Mouse (Mus musculus) C2C12 (cell line): ENCODE measurements around the gene Cfap300. TPM values are rescaled to one million over a fixed set of nuclear protein-coding genes. Genes with fewer than 3 reads are reported as not detected.

Source experiments
- H3K27me3 ChIP-seq: one replicate; pipeline ENCODE4 v1.6.1; 2011; ENCODE audit not compliant: control insufficient read depth, insufficient read depth, insufficient read length
- H3K36me3 ChIP-seq: one replicate; pipeline ENCODE4 v1.6.1; 2011; ENCODE audit not compliant: control insufficient read depth, insufficient read depth
- H3K4me3 ChIP-seq: one replicate; pipeline ENCODE4 v1.5.1; 2011; ENCODE audit warnings: mild to moderate bottlenecking, control low read depth; ENCODE audit not compliant: poor library complexity, insufficient read depth, severe bottlenecking
- H3K79me2 ChIP-seq: one replicate; pipeline ENCODE4 v1.6.1; 2011; ENCODE audit not compliant: control insufficient read depth, insufficient read depth
- H3K79me3 ChIP-seq: one replicate; pipeline ENCODE4 v1.6.1; 2011; ENCODE audit warnings: low read depth, control low read depth
- H3ac ChIP-seq: one replicate; pipeline ENCODE3; 2011; ENCODE audit warnings: low read depth; ENCODE audit not compliant: control insufficient read depth, insufficient read length
- CEBPB ChIP-seq: IDR thresholded peaks from one replicate; pipeline ENCODE4 v1.6.1; 2011; ENCODE audit warnings: low read depth, mild to moderate bottlenecking, control low read depth, moderate library complexity
- CTCF ChIP-seq: IDR thresholded peaks from one replicate; pipeline ENCODE4 v1.5.1; 2011; ENCODE audit not compliant: control insufficient read depth, insufficient read depth, insufficient read length
- FOSL1 ChIP-seq: IDR thresholded peaks from one replicate; pipeline ENCODE4 v1.8.0; 2011; ENCODE audit warnings: mild to moderate bottlenecking, low read length; ENCODE audit not compliant: poor library complexity, insufficient read depth, severe bottlenecking
- MAX ChIP-seq: IDR thresholded peaks from one replicate; pipeline ENCODE4 v1.6.1; 2011; ENCODE audit warnings: mild to moderate bottlenecking, control low read depth
- MYOD1 ChIP-seq: IDR thresholded peaks from one replicate; pipeline ENCODE4 v1.6.1; 2011; ENCODE audit warnings: low read depth; ENCODE audit not compliant: control insufficient read depth, insufficient read length
- MYOG ChIP-seq: IDR thresholded peaks from one replicate; pipeline ENCODE4 v1.6.1; 2011; ENCODE audit not compliant: control insufficient read depth, insufficient read length; ENCODE audit errors: extremely low read depth
- USF1 ChIP-seq: IDR thresholded peaks from one replicate; pipeline ENCODE4 v1.6.1; 2011; ENCODE audit warnings: low read depth, mild to moderate bottlenecking, control low read depth, moderate library complexity
- polyA plus RNA-seq: library from polyadenylated mRNA; unstranded; fragments of >200 nt; fragmentation: generic; extraction: Trizol; gene quantifications from one replicate; pipeline ENCODE4 v1.2.1, GENCODE M21; 2012; ENCODE audit warnings: missing spikeins

Gene Cfap300
- polyA plus RNA-seq, 1 experiment = 0.85 TPM

DNA sequence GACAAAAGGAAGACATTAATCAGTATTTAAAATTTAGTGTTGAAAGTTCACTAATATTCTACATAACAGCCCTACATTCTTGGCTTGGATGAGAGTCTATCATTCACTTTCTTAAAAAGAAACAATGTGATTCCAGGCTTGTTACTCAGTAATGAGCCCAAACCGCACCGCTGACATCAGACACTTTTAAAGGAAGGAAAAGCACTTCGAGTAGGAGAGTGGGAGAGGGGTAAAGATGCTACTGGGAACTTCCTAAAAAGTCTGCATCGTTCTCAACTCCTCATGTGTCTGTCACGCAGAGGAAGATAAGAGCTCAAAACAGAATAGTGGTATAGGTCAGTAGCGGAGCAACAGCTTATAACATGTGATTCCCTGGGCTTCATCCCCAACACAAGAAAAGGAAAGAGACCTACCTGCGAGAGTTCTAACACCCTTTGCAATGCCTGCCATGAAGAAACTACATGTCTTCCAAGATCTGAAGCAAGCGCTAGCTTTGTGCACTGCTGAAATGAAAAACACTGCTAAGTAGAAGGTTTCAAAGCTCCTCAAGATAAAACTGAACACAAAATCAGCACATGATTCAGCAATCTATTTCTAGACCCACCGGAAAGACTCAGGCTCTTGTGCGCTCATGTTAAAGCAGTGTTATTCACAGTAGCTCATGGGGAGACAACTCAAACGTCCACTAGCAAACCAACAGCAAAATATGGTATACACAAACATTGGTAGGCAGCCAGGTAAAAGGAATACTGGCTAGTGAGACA is 63.3 kb downstream of the Cfap300 start:
- peaks cover 8% of the 10 kb centered on the region for H3K36me3 ChIP-seq
- no peak overlapping the region for H3ac ChIP-seq
- no peaks in the 10 kb centered on the region for H3K27me3 ChIP-seq
- H3K79me3 ChIP-seq = peaks cover 86% of the 10 kb centered on the region
- TF ChIP-seq MYOG = no peak
- no peak for TF ChIP-seq CEBPB
- no peak for TF ChIP-seq MYOD1
- TF ChIP-seq CTCF = no peak
- no peak for TF ChIP-seq USF1
- TF ChIP-seq FOSL1 = no peak
- no peak for TF ChIP-seq MAX
- no peak overlapping the region for H3K4me3 ChIP-seq
- H3K79me2 ChIP-seq = peaks cover 100% of the 10 kb centered on the region

DNA sequence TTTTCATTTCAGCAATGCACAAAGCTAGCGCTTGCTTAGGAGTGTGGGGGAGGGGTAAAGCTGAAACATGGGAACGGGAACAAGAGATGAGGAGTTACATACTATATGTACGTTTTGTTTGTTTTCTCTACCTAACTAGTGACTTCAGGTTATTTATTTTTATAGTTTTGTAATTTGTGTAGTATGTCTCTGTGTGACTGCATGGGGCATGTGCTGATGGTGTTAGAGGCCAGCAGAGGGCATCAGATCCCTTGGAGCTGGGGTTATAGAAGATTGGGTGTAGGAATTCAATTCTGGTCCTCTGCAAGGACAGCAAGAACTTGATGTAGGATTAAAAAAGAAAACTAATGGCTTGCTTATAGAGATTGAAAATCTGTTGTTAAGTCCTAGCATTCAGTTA is 64.1 kb downstream of the Cfap300 start:
- H3K79me2 ChIP-seq = peaks cover 100% of the 10 kb centered on the region
- H3K36me3 ChIP-seq = peaks cover 11% of the 10 kb centered on the region
- no peak overlapping the region for H3ac ChIP-seq
- H3K4me3 ChIP-seq = no peak overlapping the region
- H3K79me3 ChIP-seq = peaks cover 80% of the 10 kb centered on the region
- TF ChIP-seq MAX (no peak), MYOG (no peak), CTCF (no peak), USF1 (no peak), MYOD1 (no peak), CEBPB (no peak), FOSL1 (no peak)
- H3K27me3 ChIP-seq = no peaks in the 10 kb centered on the region

GRCm38 (mm10) chr9:7977587-7977986 is 65.0 kb downstream of the Cfap300 start:
- peaks cover 71% of the 10 kb centered on the region for H3K79me3 ChIP-seq
- H3K36me3 ChIP-seq = peaks cover 20% of the 10 kb centered on the region
- no peaks in the 10 kb centered on the region for H3K27me3 ChIP-seq
- peaks cover 100% of the 10 kb centered on the region for H3K79me2 ChIP-seq
- no peak overlapping the region for H3ac ChIP-seq
- H3K4me3 ChIP-seq = no peak overlapping the region
- TF ChIP-seq USF1 (no peak), MYOD1 (no peak), CTCF (no peak), MAX (no peak), FOSL1 (no peak), CEBPB (no peak), MYOG (no peak)

- H3K4me3 ChIP-seq = no peak overlapping the region
- peaks cover 92% of the 10 kb centered on the region for H3K79me2 ChIP-seq
- H3K79me3 ChIP-seq = peaks cover 42% of the 10 kb centered on the region
- TF ChIP-seq MAX (no peak), FOSL1 (no peak), CTCF (no peak), CEBPB (no peak), MYOD1 (no peak), MYOG (no peak), USF1 (no peak)
- H3K27me3 ChIP-seq = no peaks in the 10 kb centered on the region
- peaks cover 29% of the 10 kb centered on the region for H3K36me3 ChIP-seq
- no peak overlapping the region for H3ac ChIP-seq
These were observed 70.6 kb downstream of the Cfap300 start for GRCm38 (mm10) chr9:7971993-7972392.

Other genes with a start within 250 kb of the Cfap300 start
- 3.5 TPM for gene Birc2, start 205.8 kb downstream of the Cfap300 start, polyA plus RNA-seq
- gene Birc3, start 169.6 kb downstream of the Cfap300 start, polyA plus RNA-seq = 0.05 TPM
- gene Yap1, start 38.2 kb downstream of the Cfap300 start, polyA plus RNA-seq = 39.7 TPM
- gene Cep126, start 91.5 kb upstream of the Cfap300 start, polyA plus RNA-seq = 0.50 TPM